Mouse (Mus musculus) hindbrain, embryonic 15.5 days (tissue): ENCODE results near the gene Kcnab2. TPM values are rescaled to one million over a fixed set of nuclear protein-coding genes. Genes with fewer than 3 reads are reported as not detected.
A peak's percentile ranks its signal among the peaks of the same experiment; 100 is the strongest.

ENCODE experiments used
- ATAC-seq: fragments of 200-750 bp; cut with Nextera tagmentation; 2 replicates; pipeline ENCODE4 v1.8.0; 2017; ENCODE audit warnings: low read depth, moderate number of reproducible peaks, moderate TSS enrichment; ENCODE audit not compliant: low FRiP score
- H3K27ac ChIP-seq: fragments of 300-500 bp; sonication (generic); replicated peaks from 2 replicates; pipeline ENCODE4 v1.5.1; 2015; ENCODE audit warnings: mild to moderate bottlenecking, inconsistent platforms
- H3K27me3 ChIP-seq: fragments of 300-500 bp; sonication (generic); 2 replicates; pipeline ENCODE4 v1.6.1; 2015; ENCODE audit warnings: control low read depth, inconsistent platforms
- H3K36me3 ChIP-seq: fragments of 300-500 bp; sonication (generic); 2 replicates; pipeline ENCODE4 v1.6.1; 2015; ENCODE audit warnings: control low read depth, inconsistent platforms
- H3K4me1 ChIP-seq: fragments of 300-500 bp; sonication (generic); replicated peaks from 2 replicates; pipeline ENCODE4 v1.6.1; 2015; ENCODE audit warnings: control low read depth, inconsistent platforms
- H3K4me2 ChIP-seq: fragments of 300-500 bp; sonication (generic); 2 replicates; pipeline ENCODE4 v1.6.1; 2015; ENCODE audit warnings: moderate library complexity, mild to moderate bottlenecking, inconsistent platforms
- H3K4me3 ChIP-seq: fragments of 300-500 bp; sonication (generic); 2 replicates; pipeline ENCODE4 v1.5.1; 2015; ENCODE audit warnings: mild to moderate bottlenecking, inconsistent platforms
- H3K9ac ChIP-seq: fragments of 300-500 bp; sonication (generic); 2 replicates; pipeline ENCODE4 v1.6.1; 2015; ENCODE audit warnings: inconsistent platforms
- H3K9me3 ChIP-seq: fragments of 300-500 bp; sonication (generic); 2 replicates; pipeline ENCODE4 v1.6.1; 2016; ENCODE audit warnings: control low read depth, inconsistent platforms
- WGBS: fragments of 180-500 bp; shearing (Covaris S2); methylation state at CpG from one replicate; pipeline ENCODE4 v1.1.7; 2015; 5-methylcytosine and 5-hydroxymethylcytosine counted together
- polyA plus RNA-seq: library from polyadenylated mRNA; unstranded; fragments of >200 nt; fragmentation: Nextera tagmentation; extraction: Ambion mirVana; gene quantifications from 2 replicates; pipeline ENCODE4 v1.2.1, GENCODE M21; 2015

Kcnab2 gene
- 30.8 and 34.5 TPM in 2 replicates for polyA plus RNA-seq

DNA sequence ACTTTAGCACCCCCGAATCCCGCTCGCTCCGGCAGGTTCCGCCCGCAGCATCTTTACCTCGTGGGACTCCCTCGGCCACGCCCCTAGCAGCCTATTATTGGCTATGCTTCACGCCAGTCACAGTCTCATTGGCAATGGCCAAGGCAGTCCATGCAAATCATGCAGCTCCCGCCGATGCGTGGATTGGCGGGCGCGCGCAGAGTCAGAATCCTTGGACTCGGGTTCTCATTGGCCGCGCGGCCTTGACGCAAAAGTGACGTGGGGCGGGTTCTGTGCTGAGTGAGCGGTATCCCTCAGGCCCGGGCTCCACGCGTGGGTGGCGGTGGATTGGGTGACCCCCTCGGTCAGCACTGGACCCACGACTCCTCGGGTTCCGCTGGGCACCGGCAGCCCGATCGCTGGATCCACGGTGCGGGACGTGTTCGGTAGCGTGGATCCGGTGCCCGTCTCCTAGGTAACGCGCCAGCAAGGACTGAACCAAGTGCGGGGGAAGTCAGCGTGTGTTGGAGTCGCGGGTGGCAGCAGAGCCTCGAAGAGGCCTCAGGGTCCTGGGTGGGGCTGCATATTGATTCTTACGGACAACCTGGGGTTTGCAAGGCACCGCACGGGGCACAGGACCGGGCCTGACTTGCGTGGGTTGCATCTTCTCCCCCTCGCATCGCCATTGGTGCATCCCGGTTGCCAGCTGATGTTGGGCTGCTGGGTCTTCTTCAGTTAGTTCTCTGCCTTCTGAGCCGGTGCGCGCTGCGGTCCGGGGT, at the start of gene Kcnab2:
TSS of gene Kcnab2 (minus strand) at position 406 of the 758 bp plus-strand sequence.
- Histone ChIP-seq H3K36me3 (0 out of 2 replicates have a peak, but pooled peaks cover 3% of the 10 kb centered on the region), H3K4me3 (peak within 1 kb of the TSS; percentile 75), H3K4me1 (peaks cover 31% of the 10 kb centered on the region), H3K9me3 (no peaks in the 10 kb centered on the region), H3K27me3 (no peaks in the 10 kb centered on the region), H3K4me2 (peak within 1 kb of the TSS; percentile 80), H3K27ac (peak within 1 kb of the TSS; percentile 94), H3K9ac (peak within 1 kb of the TSS; percentile 78)
- ATAC-seq: peak; percentile 97
- under 1% methylated on average over 63 of the region's 63 CpGs for WGBS

DNA sequence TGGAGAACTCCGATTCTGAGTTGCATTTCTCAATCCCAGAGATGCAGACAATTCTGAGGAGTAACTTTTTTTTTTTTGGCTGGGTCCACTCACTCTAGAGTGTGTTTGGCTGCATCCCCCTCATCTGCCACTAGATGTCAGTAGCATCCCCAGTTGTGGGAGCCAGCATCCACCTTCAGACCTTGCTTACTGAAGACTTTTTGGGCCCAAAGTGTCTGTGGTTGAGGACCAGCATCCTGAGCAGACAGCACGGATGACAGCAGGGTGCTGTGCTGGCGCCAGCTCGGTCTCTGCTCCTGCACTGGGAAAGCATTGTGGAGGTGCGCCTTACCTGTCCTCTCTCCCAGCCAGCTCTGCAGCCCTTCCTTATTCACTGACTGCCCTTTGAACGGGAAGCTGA, 42.4 kb upstream of the Kcnab2 start:
- H3K9ac ChIP-seq: no peak overlapping the region
- WGBS: 32% methylated on average over 6 of the region's 6 CpGs
- peak; percentile 65 for ATAC-seq
- H3K9me3 ChIP-seq: no peaks in the 10 kb centered on the region
- no peak overlapping the region for H3K4me2 ChIP-seq
- H3K4me3 ChIP-seq: no peak overlapping the region
- H3K36me3 ChIP-seq: no peaks in the 10 kb centered on the region
- H3K4me1 ChIP-seq: 0 out of 2 replicates have a peak, but pooled peaks cover 4% of the 10 kb centered on the region
- no peak overlapping the region for H3K27ac ChIP-seq
- H3K27me3 ChIP-seq: no peaks in the 10 kb centered on the region

DNA sequence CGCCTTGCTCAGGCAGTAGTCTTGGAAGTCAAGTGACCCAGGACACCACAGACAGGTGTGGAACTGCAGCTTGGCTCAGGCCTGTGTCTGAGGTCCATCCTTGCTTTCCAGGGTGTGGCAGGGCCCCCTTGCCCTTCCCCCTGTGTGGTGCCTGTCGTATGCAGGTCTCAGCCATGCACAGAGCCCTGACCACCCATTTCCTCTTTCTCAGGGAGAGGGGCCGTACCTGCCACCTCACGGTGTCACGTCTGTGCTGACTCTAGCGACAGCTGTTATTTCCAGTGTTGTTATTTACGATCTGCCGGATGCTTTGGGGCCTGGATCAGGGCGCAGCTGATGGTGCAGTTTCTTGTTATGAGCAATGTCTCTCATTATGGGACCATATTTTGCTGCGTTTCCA, 41.4 kb upstream of the Kcnab2 start:
- WGBS: 86% methylated on average over 10 of the region's 10 CpGs
- H3K4me1 ChIP-seq: 0 out of 2 replicates have a peak, but pooled peaks cover 4% of the 10 kb centered on the region
- no peak overlapping the region for H3K27ac ChIP-seq
- no peak overlapping the region for H3K9ac ChIP-seq
- no peak overlapping the region for H3K4me3 ChIP-seq
- no peak overlapping the region for H3K4me2 ChIP-seq
- no peaks in the 10 kb centered on the region for H3K27me3 ChIP-seq
- no peaks in the 10 kb centered on the region for H3K9me3 ChIP-seq
- no peak for ATAC-seq
- H3K36me3 ChIP-seq: no peaks in the 10 kb centered on the region

DNA sequence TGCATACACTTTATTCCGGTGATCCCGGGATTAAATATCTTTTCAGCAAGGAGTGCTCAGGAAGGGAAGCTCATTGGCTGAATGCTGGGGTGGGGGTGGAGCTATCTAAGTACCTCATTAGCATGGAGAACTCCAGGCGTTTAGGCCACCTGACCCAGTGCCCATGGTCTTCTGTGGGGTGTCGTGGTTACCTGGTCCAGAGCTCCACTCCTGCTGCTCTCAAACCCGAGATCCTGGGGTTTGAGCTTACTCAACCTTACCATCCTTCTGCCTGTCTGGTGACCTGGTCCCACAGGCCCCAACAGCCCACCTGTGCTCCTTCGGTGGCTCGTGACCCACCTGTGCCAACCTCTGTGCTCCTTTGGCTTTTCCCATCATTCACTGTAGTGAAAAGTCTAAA, 37.2 kb upstream of the Kcnab2 start:
- no peak overlapping the region for H3K27ac ChIP-seq
- no peak overlapping the region for H3K4me3 ChIP-seq
- WGBS: 73% methylated on average over 7 of the region's 7 CpGs
- H3K27me3 ChIP-seq: no peaks in the 10 kb centered on the region
- no peak overlapping the region for H3K4me2 ChIP-seq
- no peak for ATAC-seq
- no peak overlapping the region for H3K9ac ChIP-seq
- H3K36me3 ChIP-seq: no peaks in the 10 kb centered on the region
- peaks cover 13% of the 10 kb centered on the region for H3K4me1 ChIP-seq
- no peaks in the 10 kb centered on the region for H3K9me3 ChIP-seq

DNA sequence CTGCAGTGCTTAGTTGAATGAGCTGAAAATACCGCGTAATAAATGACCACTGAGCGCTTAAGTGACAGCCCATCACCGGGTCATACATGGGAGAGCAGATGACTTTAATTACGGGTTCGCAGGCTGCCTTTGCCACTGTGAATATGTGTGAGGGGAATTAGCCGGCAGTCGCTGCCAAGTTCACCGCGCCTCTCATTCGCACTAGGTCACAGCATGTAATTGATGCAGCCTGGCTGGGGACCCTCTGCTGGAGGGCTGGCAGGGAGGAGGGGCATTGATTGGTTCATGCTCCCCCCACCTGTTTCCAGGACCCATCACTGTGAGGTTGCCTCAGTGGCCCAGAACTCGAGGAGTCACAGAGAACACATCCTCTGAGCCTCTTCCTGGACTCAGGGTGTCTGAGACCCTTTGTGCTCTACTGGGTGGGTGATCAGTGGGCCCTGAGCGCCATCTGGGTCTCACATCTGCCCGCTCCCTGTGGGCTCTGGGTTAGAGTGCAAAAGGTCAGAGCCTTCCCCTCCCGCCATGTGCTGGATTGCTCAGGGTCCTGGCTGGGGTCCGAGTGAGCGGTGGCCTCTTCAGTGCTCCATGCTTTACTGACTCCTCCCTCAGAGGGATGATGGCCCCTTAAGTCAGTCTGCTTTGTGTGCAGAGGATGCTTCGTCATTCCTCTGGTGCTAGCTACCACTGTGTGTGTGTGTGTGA, 34.7 kb upstream of the Kcnab2 start:
- no peak overlapping the region for H3K4me2 ChIP-seq
- H3K4me1 ChIP-seq: peaks cover 13% of the 10 kb centered on the region
- WGBS: 22% methylated on average over 18 of the region's 18 CpGs
- H3K27ac ChIP-seq: 0 out of 2 replicates have a peak overlapping the region, but pooled peaks have one; percentile 15
- H3K9me3 ChIP-seq: no peaks in the 10 kb centered on the region
- no peak overlapping the region for H3K4me3 ChIP-seq
- no peaks in the 10 kb centered on the region for H3K27me3 ChIP-seq
- no peaks in the 10 kb centered on the region for H3K36me3 ChIP-seq
- ATAC-seq: peak; percentile 75
- H3K9ac ChIP-seq: no peak overlapping the region

DNA sequence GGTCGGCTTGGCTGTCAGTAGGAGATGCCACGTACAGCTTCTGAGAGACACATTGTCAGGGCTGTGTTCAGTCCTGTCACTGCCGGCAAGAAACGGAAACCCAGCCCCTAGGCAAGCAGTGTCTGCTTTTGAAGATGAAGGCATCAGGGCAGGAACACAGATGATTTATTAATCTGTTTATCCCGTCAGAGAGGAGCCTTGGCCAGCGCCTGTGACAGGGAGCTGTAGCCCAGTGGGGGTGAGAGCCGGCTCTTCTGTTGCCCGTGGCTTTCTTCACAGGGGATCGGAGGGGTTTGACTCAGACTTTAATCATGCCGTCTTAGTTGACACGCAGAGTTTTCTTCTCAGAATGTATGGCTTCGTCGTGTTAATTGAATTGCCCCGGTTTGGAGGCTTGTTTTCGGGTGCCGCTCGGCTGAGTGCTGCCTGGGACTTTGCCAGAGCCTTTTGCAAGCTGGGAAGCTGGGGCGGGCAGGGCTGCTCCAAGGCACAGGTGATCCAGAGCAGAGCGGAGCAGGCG, 16.7 kb upstream of the Kcnab2 start:
- H3K27me3 ChIP-seq: no peaks in the 10 kb centered on the region
- H3K36me3 ChIP-seq: 0 out of 2 replicates have a peak, but pooled peaks cover 5% of the 10 kb centered on the region
- no peaks in the 10 kb centered on the region for H3K9me3 ChIP-seq
- WGBS: 33% methylated on average over 20 of the region's 20 CpGs
- ATAC-seq: no peak
- peak overlapping the region; percentile 1; the same call in 1 of the 2 replicates for H3K4me2 ChIP-seq
- H3K27ac ChIP-seq: 0 out of 2 replicates have a peak overlapping the region, but pooled peaks have one; percentile 19
- H3K4me1 ChIP-seq: peaks cover 12% of the 10 kb centered on the region
- no peak overlapping the region for H3K4me3 ChIP-seq
- H3K9ac ChIP-seq: no peak overlapping the region

DNA sequence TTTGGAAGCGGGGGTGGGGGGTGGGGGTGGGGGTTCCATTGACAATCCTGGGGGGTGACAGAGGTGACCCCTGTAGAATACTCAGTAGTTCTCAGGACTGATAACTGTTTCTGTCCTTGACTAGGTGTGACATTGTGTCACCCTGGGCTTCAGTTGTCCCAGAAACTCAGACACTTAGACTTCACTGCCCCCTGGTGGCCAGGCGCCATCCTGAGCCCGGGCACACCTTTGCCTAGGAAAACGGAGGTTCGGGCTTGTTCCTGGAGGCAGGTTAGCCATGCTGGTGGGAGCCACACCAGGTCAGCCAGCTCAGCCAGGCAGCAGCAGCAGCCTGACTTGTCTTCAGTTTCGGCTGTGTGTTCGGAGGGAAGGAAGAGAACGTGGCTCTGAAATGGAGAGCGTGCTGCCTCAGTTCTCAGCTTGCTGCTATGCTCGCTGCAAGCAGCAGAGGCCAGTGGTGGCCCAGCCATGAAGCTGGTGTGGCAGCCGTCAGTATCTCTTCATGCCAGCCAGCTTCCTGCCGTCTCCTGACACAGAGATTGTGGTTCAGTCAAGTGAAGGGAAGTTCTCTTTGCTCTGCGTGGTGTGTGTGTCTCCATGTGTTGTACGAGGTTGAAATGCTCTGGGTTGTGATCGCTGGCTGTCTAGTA, 13.7 kb upstream of the Kcnab2 start:
- H3K9me3 ChIP-seq: no peaks in the 10 kb centered on the region
- peaks cover 12% of the 10 kb centered on the region for H3K4me1 ChIP-seq
- H3K9ac ChIP-seq: no peak overlapping the region
- H3K27ac ChIP-seq: no peak overlapping the region
- no peaks in the 10 kb centered on the region for H3K27me3 ChIP-seq
- 49% methylated on average over 15 of the region's 15 CpGs for WGBS
- H3K4me3 ChIP-seq: no peak overlapping the region
- ATAC-seq: peak; percentile 53
- H3K4me2 ChIP-seq: no peak overlapping the region
- no peaks in the 10 kb centered on the region for H3K36me3 ChIP-seq

DNA sequence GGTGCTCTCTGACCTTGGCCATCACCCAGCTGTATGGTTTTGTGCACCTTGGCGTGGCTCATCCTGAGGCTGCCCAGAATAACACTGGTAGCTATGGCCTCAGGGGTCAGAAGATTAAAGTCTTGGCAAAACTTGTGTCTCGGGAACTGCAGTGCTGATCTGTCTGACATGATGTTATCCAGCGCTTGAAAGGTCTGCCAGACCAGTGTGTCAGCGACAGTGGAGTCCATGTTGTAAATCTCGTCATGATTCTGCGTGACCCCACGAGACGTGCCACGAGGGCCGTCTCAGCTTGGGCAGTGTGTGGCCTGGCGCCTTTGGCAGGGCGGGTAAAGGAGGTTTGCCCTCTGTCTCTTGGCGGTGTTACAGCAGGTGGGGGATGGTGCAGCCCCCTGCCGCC, 12.6 kb upstream of the Kcnab2 start:
- Histone ChIP-seq H3K9ac (no peak overlapping the region), H3K36me3 (no peaks in the 10 kb centered on the region), H3K27ac (no peak overlapping the region), H3K4me3 (no peak overlapping the region), H3K27me3 (no peaks in the 10 kb centered on the region), H3K4me2 (no peak overlapping the region), H3K4me1 (peaks cover 12% of the 10 kb centered on the region), H3K9me3 (no peaks in the 10 kb centered on the region)
- ATAC-seq: no peak
- WGBS: 81% methylated on average over 14 of the region's 14 CpGs

DNA sequence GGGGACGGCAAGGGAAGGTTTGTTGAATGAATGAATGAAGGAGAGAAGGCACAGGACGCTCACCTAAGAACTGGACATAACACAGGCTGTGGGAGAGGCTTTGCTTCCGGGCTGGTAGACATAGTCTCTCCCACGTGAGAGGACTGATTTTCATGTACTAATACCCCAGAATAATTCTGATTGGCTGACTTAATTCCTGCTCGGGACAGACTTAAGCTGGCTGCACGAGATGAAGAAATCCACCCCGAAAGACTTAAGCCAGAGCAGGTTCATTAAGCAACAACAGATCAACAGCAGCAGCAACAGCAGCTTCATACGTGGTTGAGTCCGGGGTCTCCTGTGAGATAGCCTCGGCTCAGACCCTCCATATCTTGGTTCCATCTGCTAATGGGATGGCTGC, 10.4 kb upstream of the Kcnab2 start:
- Histone ChIP-seq H3K27me3 (no peaks in the 10 kb centered on the region), H3K9ac (no peak overlapping the region), H3K9me3 (no peaks in the 10 kb centered on the region), H3K4me1 (no peaks in the 10 kb centered on the region), H3K36me3 (no peaks in the 10 kb centered on the region), H3K4me3 (no peak overlapping the region), H3K4me2 (no peak overlapping the region), H3K27ac (no peak overlapping the region)
- 90% methylated on average over 10 of the region's 10 CpGs for WGBS
- ATAC-seq: no peak

DNA sequence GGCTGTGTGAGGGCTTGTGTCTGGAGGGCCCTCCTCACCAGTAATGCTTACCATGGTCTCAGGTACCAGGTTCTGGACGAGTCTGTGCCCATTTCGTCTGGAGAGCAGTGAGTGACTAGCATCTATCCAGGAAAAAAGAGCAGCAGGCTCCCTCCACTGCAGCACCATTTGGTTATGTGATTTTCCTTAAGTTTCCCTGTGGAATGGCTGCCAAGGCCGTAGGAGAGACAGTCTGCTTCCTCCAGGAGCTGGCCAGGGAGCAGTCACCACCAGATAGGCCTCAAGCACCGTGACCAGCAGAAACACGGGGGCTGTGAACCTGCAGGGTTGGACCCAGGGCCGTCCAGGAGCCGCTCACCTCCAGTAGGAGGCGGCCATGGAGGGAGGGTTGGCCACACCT, 2.8 kb upstream of the Kcnab2 start:
- no peak overlapping the region for H3K4me3 ChIP-seq
- H3K27ac ChIP-seq: no peak overlapping the region
- H3K4me2 ChIP-seq: no peak overlapping the region
- ATAC-seq: no peak
- WGBS: 62% methylated on average over 8 of the region's 8 CpGs
- H3K9ac ChIP-seq: no peak overlapping the region
- no peaks in the 10 kb centered on the region for H3K27me3 ChIP-seq
- peaks cover 31% of the 10 kb centered on the region for H3K4me1 ChIP-seq
- no peaks in the 10 kb centered on the region for H3K36me3 ChIP-seq
- H3K9me3 ChIP-seq: no peaks in the 10 kb centered on the region

DNA sequence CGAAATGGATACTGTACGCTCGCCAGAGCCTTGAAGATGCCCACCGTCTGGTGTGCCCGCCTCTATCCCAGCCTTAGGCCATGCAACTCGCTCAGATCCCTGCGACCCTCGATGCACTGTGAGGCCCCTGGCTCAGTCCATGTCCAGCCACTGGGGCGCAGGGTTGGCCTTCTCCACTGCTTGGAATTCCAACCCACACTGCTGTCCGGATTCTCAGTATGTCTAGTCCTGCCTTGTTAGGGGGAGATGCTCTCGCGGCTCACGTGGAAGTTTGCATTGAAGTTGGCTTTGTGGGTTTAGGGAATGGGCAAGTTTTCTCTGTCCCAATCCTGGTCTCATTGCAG, 525 bp upstream of the Kcnab2 start:
- H3K27ac ChIP-seq: peak overlapping the region; percentile 94
- ATAC-seq: no peak; the same call in 1 of the 2 replicates
- H3K36me3 ChIP-seq: no peaks in the 10 kb centered on the region
- H3K9ac ChIP-seq: peak overlapping the region; percentile 78
- H3K4me3 ChIP-seq: peak overlapping the region; percentile 75
- H3K27me3 ChIP-seq: no peaks in the 10 kb centered on the region
- WGBS: 2% methylated on average over 13 of the region's 13 CpGs
- H3K4me2 ChIP-seq: peak overlapping the region; percentile 80
- H3K4me1 ChIP-seq: peaks cover 31% of the 10 kb centered on the region
- no peaks in the 10 kb centered on the region for H3K9me3 ChIP-seq

DNA sequence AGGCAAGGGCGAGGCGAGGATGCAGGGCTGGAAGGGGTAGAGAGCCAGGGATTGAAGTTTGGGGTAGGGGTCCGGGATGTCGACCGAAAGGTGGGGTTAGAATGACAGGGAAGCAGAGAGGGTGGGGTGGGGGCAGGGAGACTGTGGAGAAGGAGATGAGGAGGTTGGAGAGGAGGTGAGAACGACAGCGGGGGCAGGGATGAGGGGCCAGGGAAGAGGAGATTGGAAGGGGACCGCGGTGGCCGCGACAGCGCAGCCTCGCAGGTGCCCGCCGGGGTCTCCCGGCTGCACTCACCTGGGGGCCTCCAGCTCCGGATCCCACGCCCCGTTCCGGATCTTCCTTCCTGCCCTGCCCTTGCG, 585 bp downstream of the Kcnab2 start:
- ATAC-seq: no peak; the same call in 1 of the 2 replicates
- H3K27me3 ChIP-seq: no peaks in the 10 kb centered on the region

More for the DNA sequence above, 585 bp downstream of the Kcnab2 start:
- peak overlapping the region; percentile 80 for H3K4me2 ChIP-seq
- H3K9ac ChIP-seq: peak overlapping the region; percentile 67
- no peaks in the 10 kb centered on the region for H3K9me3 ChIP-seq
- peak overlapping the region; percentile 75 for H3K4me3 ChIP-seq
- H3K36me3 ChIP-seq: 0 out of 2 replicates have a peak, but pooled peaks cover 3% of the 10 kb centered on the region
- peak overlapping the region; percentile 68 for H3K27ac ChIP-seq
- WGBS: 0% methylated on average over 21 of the region's 21 CpGs
- H3K4me1 ChIP-seq: peaks cover 31% of the 10 kb centered on the region
